Mouse (Mus musculus) mouse trophoblast stem cell (cell line): ENCODE data around the gene Ifnar2.

Experiments used
- in situ Hi-C, 2 experiments: fragments of 300-500 bp; cut with MseI, MboI; formaldehyde crosslinking; loops; 2 replicates in 1 of 2; 3 replicates in 1 of 2; pipeline ENCODE4 v1.15.1; 2025

Gene Ifnar2

DNA sequence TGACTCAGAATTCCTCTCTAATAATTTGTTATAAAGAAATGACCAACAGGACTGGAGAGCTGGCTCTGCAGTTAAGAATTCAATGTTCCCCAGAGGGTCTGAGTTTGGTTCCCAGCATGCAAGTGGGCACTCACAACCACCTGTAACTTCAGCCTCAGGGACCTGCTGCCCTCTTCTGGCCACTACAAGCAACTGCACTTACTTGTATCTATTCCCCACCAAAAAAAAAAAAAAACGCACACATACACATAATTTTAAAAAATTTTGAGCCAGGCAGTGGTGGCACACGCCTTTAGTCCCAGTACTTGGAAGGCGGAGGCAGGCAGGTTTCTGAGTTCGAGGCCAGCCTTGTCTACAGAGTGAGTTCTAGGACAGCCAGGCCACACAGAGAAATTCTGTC lies 17.5 kb downstream of the Ifnar2 start:
- in situ Hi-C loops = no loop called here

DNA sequence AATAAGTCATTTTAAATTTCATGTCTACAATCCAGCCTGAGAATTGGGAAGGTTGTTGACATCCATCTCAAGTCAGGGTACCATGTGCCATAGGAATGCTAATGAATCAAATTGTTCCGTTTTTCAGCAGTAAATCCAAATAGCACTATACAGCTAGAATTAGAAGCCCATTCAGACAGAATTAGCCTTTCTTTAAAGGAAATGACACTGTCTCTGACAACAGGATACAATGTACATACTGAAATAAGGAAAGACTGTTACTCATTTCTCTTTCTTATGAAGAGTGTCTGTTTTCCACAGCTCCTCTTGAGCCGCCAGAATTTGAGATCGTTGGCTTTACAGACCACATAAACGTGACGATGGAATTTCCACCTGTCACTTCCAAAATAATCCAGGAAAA lies 18.8 kb downstream of the Ifnar2 start, which contains the start of gene Gm21970:
Gene Gm21970 (plus strand): TSS at position 301 of the 400 bp plus-strand sequence.
- in situ Hi-C loops = no loop called here

DNA sequence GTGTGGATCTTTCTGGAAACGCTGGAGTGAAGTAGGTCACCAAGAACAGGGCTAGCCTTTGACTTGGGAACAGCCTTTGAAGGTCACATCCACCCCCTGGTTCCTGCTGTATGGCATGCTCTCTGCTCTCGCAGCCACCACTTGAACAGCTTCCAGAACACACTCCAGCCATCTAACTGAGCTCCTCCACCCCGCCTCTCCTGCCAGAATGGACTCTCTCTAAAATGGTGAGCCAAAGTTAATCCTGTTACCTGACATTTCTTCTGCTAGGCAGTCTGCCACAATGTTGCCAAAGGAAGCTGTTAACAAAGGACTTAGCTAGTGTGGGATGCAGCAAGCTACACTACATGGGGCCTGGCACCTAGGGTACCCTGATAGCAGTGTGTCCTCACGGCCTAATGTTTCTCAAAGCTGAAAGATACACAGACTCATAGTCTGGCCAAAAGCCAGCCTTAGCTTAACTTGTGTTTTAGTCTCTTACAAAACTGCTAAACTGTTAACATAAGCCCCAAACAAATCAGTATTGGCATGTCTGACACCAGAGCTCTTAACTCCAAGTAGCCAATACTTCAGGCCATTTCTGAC lies 22.3 kb downstream of the Ifnar2 start:
- in situ Hi-C loops = no loop called here

- in situ Hi-C loops = no loop called here
These were observed 23.2 kb downstream of the Ifnar2 start for GRCm38 (mm10) chr16:91395633-91396392.

GRCm38 (mm10) chr16:91396844-91397537 lies 24.4 kb downstream of the Ifnar2 start:
- in situ Hi-C loops = no loop called here

DNA sequence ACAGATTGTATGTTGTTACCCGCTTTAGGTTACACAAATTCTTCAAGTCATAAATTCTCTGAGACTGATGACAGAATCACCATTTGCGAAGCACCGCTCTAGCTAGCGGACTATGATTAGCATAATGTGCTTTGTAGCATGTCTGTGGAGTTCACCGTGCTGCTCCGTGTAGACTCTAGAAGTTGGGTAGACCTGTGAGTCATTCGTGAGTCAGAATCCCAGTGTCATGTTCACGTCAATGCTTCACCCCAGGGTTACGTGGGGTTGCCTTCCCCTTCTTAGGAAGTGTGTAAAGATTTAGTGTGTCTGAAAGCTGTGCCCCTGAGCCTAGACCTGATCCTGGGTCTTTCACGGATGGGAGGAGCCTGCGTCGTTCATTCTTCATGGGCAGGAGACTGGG lies 25.4 kb downstream of the Ifnar2 start:
- in situ Hi-C loops = no loop called here

- in situ Hi-C loops = no loop called here
These were observed 26.4 kb downstream of the Ifnar2 start for GRCm38 (mm10) chr16:91398944-91399343.

- in situ Hi-C loops = no loop called here
These were observed 29.1 kb downstream of the Ifnar2 start for GRCm38 (mm10) chr16:91401569-91402165.

DNA sequence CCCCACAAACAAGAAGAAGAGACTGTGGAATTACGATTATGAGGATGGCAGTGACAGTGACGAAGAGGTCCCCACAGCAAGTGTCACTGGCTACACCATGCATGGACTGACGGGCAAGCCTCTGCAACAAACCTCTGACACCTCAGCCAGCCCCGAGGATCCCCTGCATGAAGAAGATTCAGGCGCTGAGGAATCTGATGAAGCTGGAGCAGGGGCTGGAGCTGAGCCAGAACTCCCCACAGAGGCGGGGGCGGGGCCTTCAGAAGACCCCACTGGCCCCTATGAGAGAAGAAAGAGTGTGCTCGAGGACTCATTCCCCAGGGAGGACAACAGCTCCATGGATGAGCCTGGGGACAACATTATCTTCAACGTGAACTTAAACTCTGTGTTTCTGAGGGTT lies 31.2 kb downstream of the Ifnar2 start:
- in situ Hi-C loops = no loop called here

GRCm38 (mm10) chr16:91404187-91404586 lies 31.6 kb downstream of the Ifnar2 start:
- in situ Hi-C loops = no loop called here

DNA sequence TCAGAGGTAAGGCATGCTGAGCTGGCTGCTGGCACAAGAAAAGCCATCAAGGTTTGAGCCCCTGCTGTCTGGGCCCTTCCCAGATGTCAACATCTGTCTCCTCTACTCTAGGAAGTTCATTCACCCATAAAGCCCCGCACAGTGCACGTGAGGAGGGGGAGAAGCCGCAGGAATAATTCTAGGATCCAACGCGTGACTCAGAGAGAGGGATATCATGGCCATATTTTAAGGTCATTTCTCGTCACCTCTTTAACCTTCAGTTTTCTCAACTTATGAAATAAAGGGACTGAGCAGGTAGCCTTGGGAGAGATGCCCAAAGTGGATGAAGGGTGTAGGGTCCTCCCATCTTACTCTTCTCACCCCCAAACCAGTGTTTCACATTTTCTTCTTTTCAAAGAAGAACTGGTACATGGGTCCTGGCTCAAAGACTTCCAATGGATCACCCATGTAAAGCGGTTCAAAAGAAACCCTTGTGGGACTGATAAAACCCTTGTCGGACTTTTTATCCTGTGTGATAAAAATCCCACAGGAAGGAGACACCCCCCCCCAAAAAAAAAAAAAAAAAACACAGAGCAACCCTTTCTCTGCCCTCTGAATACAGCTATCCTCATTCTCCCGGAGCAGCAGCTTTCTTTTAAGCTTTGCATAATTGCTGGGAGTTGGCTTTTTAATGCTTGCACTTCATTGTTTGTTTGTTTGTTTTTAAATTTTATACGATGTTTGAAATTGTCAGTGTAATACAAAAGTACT lies 32.4 kb downstream of the Ifnar2 start:
- in situ Hi-C loops = no loop called here

GRCm38 (mm10) chr16:91405640-91406584 lies 33.3 kb downstream of the Ifnar2 start, which contains the start of gene Il10rb:
Gene Il10rb (plus strand): TSS chr16:91406164.
- in situ Hi-C loops = no loop called here

- in situ Hi-C loops = no loop called here
These were observed 34.1 kb downstream of the Ifnar2 start for GRCm38 (mm10) chr16:91406585-91407220.

- in situ Hi-C loops = no loop called here
These were observed 40.7 kb downstream of the Ifnar2 start for GRCm38 (mm10) chr16:91413102-91413844.

GRCm38 (mm10) chr16:91415391-91416189 lies 43.0 kb downstream of the Ifnar2 start:
- in situ Hi-C loops = no loop called here

DNA sequence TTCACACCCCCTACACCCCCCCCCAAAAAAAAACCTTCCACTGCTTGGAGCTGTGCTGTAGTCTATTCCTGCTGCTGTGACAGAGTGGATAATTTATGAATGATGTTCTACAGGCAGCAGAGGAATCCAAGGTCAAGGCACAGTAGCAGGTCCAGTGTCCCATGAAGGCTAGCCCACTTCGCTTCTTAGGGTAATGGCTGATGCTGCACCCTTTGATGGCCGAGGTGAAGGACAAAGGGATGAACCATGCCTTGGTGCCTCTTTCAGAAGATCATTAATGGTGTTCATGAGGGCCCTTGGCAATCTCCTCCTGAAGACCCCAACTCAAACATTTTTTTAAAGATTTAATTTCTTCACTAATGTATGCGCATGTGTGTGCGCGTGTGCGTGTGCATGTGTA lies 43.8 kb downstream of the Ifnar2 start:
- in situ Hi-C loops = no loop called here

DNA sequence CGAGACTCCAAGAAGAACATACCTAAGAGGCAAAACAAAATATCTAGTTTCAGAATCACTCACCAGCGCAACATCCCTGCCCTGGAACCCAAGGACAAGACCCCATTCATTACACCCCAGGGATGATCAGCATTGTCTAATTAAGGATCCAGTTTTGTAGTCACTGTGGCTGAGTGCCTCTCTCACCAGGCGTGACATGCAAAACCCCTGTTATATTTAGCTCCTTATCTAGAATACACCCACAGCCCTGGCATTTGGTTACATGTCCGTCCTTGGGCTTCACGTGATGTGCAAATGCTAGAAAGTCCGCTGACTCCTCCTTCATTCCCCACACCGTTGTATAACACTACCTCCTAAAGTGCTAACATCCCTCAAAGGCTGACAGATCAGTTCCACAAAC lies 44.4 kb downstream of the Ifnar2 start:
- in situ Hi-C loops = no loop called here

GRCm38 (mm10) chr16:91418531-91418930 lies 45.9 kb downstream of the Ifnar2 start:
- in situ Hi-C loops = no loop called here
